Mouse (Mus musculus) cortical plate, adult 2 months (tissue): ENCODE measurements at regions not wholly inside any gene's neighbourhood (a gene's known extent, or its start where the extent isn't known, plus 50 kb on each side); places are given as distances from the start of the nearest gene placed in this dataset.

ENCODE experiments used
- CTCF ChIP-seq: fragments of 200-500 bp; IDR thresholded peaks from 2 replicates; pipeline ENCODE4 v1.5.1; 2011; ENCODE audit warnings: mild to moderate bottlenecking, control low read depth, low read length; ENCODE audit not compliant: insufficient read depth; ENCODE audit errors: extremely low read depth
- POLR2A ChIP-seq: fragments of 200-500 bp; IDR thresholded peaks from 2 replicates; pipeline ENCODE4 v1.6.1; 2011; ENCODE audit warnings: mild to moderate bottlenecking, low read length, control low read depth; ENCODE audit not compliant: insufficient read depth; ENCODE audit errors: extremely low read depth

- TF ChIP-seq CTCF (no peak), POLR2A (no peak)
Observed at GRCm38 (mm10) chr4:131262909-131263308, 318.7 kb downstream of the Matn1 start.
